Mouse (Mus musculus) olfactory bulb, adult 2 months (tissue): ENCODE measurements around the gene Trio.

Source experiments
- CTCF ChIP-seq: fragments of 200-500 bp; IDR thresholded peaks from 2 replicates; pipeline ENCODE4 v1.5.1; 2012; ENCODE audit warnings: low read depth, mild to moderate bottlenecking, low read length, moderate library complexity; ENCODE audit not compliant: insufficient read depth
- POLR2A ChIP-seq: fragments of 200-500 bp; IDR thresholded peaks from 2 replicates; pipeline ENCODE4 v1.6.1; 2012; ENCODE audit warnings: mild to moderate bottlenecking, low read depth, low read length, moderate library complexity; ENCODE audit not compliant: insufficient read depth

- TF ChIP-seq POLR2A (no peak), CTCF (no peak)
Observed at GRCm38 (mm10) chr15:27960642-27961041, 65.0 kb downstream of the Trio start.
